Mouse (Mus musculus): ENCODE results near the gene Yipf7.
A peak's percentile ranks its signal among the peaks of the same experiment; 100 is the strongest.

The Yipf7 gene

GRCm38 (mm10) chr5:69542489-69542888 lies at the start of gene Yipf7:
TSS of gene Yipf7 (minus strand) at chr5:69542648.
- no peak for DNase-seq (ENCODE audit: low spot score)

DNA sequence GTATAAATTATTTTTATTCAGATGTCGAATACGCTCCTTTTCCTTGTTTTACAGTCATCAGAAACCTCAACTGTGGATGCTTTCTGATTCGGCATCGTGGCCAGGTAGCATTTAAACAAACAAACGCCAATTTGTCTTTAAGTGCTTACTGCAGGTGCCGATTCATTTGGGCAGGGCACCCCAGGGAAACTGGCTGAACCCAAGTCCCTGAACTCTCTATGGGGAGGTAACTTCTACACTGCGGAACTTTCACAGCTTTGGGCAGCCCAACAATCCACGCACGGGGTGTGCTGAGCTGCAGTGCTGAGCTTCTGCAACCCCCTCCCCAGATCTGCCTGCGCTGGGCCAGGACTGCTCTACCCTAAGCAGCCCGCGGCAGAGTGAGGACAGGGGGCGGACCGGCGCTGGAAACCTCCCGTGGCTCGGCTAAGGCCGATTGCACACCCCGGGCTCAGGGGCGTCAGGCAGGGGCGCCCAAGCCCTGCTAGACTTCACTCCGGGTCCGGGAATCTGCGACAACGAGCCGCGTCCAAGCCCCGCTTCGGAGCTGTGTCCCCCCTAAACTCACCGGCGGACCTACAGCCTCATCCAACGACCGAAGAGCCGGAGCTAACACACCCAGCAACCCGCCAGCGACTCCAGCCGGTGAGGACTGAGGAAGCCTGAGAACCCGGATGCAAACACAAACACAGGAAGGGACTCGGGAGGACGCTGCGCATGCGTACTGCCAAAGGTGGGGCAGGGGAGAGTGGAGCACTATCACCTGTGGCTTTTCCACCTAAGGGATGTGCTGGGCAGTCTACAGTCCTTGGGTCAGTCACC lies 49.4 kb upstream of the Yipf7 start, which contains the start of gene Gnpda2:
Gnpda2 (minus strand) TSS at position 701 of the 822 bp plus-strand sequence.
- DNase-seq (ENCODE audit: low spot score): peak; percentile 62

- no peak for DNase-seq (ENCODE audit: low spot score)
These were observed 15.0 kb upstream of the Yipf7 start for GRCm38 (mm10) chr5:69557404-69557935.

DNA sequence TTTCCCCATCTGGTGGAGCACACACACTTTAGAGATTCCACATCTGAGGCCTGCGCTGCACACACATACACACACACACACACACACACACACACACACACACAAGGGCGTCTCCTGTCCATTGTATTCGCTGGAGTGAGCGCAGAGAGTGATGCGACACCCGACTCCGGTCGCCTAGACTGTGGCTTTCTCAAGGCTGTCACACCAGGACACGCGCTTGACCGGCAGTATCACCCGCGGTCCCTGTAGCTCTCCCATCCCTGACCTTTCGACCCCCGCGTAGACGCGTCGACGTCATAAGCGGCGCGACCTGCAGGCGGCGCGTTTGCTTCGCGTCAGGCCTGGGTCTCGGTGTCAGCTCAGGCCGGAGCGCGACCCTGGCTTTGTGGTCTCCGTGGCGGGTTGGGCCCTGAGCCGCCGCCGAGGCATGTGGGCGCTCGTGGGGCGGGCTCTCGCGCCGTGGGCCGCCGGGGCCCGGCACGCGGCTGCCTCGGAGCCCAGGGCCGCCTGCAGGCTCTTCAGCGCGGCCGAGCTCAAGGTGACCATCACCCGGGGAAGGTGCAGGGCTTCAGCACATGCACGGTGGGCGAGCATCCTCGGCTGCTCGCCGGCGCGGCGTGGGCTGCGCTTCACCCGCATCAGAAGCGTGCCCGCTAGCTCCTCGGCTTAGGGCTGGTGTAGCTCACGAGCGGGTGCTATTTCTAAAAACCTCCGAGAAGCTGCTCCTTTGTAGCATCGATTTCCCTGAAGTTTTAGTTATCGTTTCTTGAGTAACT lies 14.4 kb upstream of the Yipf7 start, which contains the start of gene Guf1:
Guf1 (plus strand) TSS at position 296 of the 776 bp plus-strand sequence.
- DNase-seq (ENCODE audit: low spot score): peak; percentile 93

DNA sequence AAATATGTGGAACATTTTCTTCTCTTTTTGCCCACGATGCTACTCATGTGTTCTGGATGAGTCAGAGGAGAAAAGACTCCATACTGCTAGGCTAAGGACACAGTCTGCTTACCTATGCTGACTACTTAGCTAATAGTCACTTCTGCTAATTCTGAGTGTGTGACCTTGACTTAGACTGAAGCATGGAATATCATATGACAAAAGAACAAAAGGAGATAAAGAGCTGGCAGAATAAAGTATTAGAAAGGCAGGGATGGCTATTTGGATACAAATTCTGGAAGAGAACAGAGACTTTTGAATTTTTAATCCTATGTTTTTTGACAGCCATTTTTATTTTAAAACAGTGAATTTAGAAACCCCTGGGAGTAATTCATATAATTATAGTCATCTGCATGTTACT lies 768 bp downstream of the Yipf7 start:
- DNase-seq (ENCODE audit: low spot score): no peak

GRCm38 (mm10) chr5:69523944-69524343 lies 18.5 kb downstream of the Yipf7 start:
- no peak for DNase-seq (ENCODE audit: low spot score)

GRCm38 (mm10) chr5:69522064-69522463 lies 20.4 kb downstream of the Yipf7 start:
- no peak for DNase-seq (ENCODE audit: low spot score)

GRCm38 (mm10) chr5:69520661-69521278 lies 21.7 kb downstream of the Yipf7 start:
- DNase-seq (ENCODE audit: low spot score): no peak

DNA sequence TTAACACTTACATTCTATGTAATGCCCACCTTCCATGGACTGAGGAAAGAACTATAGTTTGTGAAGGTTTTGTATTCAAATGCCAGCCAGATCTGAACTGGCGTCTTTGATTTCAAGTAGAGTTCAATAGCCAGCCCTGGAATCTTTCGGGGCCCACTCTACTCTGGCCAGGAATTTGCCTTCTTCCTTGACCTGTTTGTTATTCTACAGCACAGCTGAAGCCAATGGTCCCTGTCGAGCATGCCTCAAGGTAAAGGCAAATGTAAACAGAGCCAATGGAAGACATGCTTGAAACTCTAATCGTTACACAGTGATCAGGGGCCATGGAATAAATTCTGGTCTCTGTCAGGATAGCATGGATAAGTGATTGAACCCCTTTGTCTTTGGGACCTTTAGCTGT lies 30.2 kb downstream of the Yipf7 start:
- no peak for DNase-seq (ENCODE audit: low spot score)

GRCm38 (mm10) chr5:69511631-69512030 lies 30.8 kb downstream of the Yipf7 start:
- no peak for DNase-seq (ENCODE audit: low spot score)

- no peak for DNase-seq (ENCODE audit: low spot score)
These were observed 35.4 kb downstream of the Yipf7 start for GRCm38 (mm10) chr5:69507045-69507444.

GRCm38 (mm10) chr5:69489046-69489445 lies 53.4 kb downstream of the Yipf7 start:
- no peak for DNase-seq (ENCODE audit: low spot score)

DNA sequence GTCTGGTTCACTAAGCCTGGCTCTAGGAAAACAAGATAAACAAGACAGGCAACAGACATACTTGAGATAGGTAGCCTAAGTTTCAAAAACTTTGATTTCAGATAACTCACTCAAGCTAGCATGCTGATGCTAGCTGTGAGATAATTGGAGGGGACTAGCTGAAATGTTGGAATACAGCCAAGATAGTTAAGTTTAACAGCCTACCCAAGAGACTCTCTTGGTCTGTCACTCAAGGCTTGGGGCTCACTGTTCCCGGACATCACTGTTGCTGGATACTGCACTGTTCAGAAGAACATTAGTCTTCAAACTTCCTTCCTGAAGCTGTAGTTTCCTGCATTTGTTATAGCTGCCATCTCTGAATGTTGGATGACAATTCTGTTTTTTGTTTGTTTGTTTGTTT lies 74.9 kb downstream of the Yipf7 start:
- no peak for DNase-seq (ENCODE audit: low spot score)
